Mouse (Mus musculus) lung, adult 2 months (tissue): ENCODE measurements around the gene Tshr.

Experiments
- CTCF ChIP-seq: fragments of 200-500 bp; IDR thresholded peaks from 2 replicates; pipeline ENCODE4 v1.5.1; 2011; ENCODE audit warnings: mild to moderate bottlenecking, low read length, control low read depth; ENCODE audit not compliant: insufficient read depth
- POLR2A ChIP-seq: fragments of 200-500 bp; IDR thresholded peaks from 2 replicates; pipeline ENCODE4 v1.6.1; 2011; ENCODE audit warnings: low read depth, mild to moderate bottlenecking, control low read depth, low read length, borderline replicate concordance; ENCODE audit errors: extremely low read depth

- TF ChIP-seq POLR2A (no peak), CTCF (no peak)
Measured at GRCm38 (mm10) chr12:91401049-91401352, 16.6 kb downstream of the Tshr start.
